Comparison of ENCODE assay signal across 8 mouse cellular contexts in genomic region chr13:52582506-52582877, GRCm38 (mm10). TPM values are rescaled to one million over a fixed set of nuclear protein-coding genes. Genes with fewer than 3 reads are reported as not detected.
DNase-seq lines count a peak whose midpoint lies in the region; ATAC-seq and TF ChIP-seq lines count a peak whose summit lies in the region.

No protein-coding gene starts in this region.

- no peak for TF ChIP-seq POLR2A in olfactory bulb, adult 2 months (IDR thresholded peaks at IDR 0.05; ENCODE audit: insufficient read depth, low read depth, low read length)

- peak overlapping the region; percentile 80 for H3K27ac ChIP-seq in lung, embryonic 16.5 days (ENCODE audit: low read length)
- H3K27ac ChIP-seq in forebrain, embryonic 11.5 days (ENCODE audit: low read depth, low read length), result no peak overlapping the region
- no peak overlapping the region for H3K27ac ChIP-seq in limb, embryonic 15.5 days
- no peak overlapping the region for H3K27ac ChIP-seq in olfactory bulb, adult 2 months (ENCODE audit: insufficient read depth, low read depth, low read length)

- 14% methylated on average over 9 of the region's 9 CpGs for WGBS in lung, embryonic 16.5 days
- WGBS in forebrain, embryonic 11.5 days, result 26% methylated on average over 9 of the region's 9 CpGs
- WGBS in limb, embryonic 15.5 days, result 18% methylated on average over 9 of the region's 9 CpGs
- 35% methylated on average over 9 of the region's 9 CpGs for WGBS in olfactory bulb, adult 2 months

- TF ChIP-seq CTCF in olfactory bulb, adult 2 months (IDR thresholded peaks at IDR 0.05; ENCODE audit: insufficient read depth, low read depth, low read length), result no peak

- H3K9ac ChIP-seq in lung, embryonic 16.5 days (ENCODE audit: low read length), result peak overlapping the region; percentile 78
- no peak overlapping the region for H3K9ac ChIP-seq in forebrain, embryonic 11.5 days (ENCODE audit: low read length)
- H3K9ac ChIP-seq in limb, embryonic 15.5 days, result no peak overlapping the region

- H3K9me3 ChIP-seq in lung, embryonic 16.5 days (ENCODE audit: control insufficient read depth, low read length), result no peaks in the 10 kb centered on the region
- no peaks in the 10 kb centered on the region for H3K9me3 ChIP-seq in forebrain, embryonic 11.5 days (ENCODE audit: control insufficient read depth, low read length)
- H3K9me3 ChIP-seq in limb, embryonic 15.5 days, result no peaks in the 10 kb centered on the region

- DNase-seq in lung, postnatal 36 days, result no peak
- no peak for DNase-seq in forebrain, embryonic 11.5 days (ENCODE audit: low spot score)
- no peak for DNase-seq in cerebellum, adult 9-11 months
- DNase-seq in cerebellum, adult 11-12 months, result no peak
- no peak for DNase-seq in left cerebral cortex, postnatal 36 days (ENCODE audit: low spot score in 2 of 2)

- peak overlapping the region; percentile 73 for H3K4me3 ChIP-seq in lung, embryonic 16.5 days (ENCODE audit: low read length)
- peak overlapping the region; percentile 55 for H3K4me3 ChIP-seq in forebrain, embryonic 11.5 days (ENCODE audit: low read depth, low read length)
- peak overlapping the region; percentile 59 for H3K4me3 ChIP-seq in limb, embryonic 15.5 days
- peak overlapping the region; percentile 48; the same call in 1 of the 2 replicates for H3K4me3 ChIP-seq in olfactory bulb, adult 2 months (ENCODE audit: insufficient read depth, low read depth, low read length)

- H3K27me3 ChIP-seq in lung, embryonic 16.5 days (ENCODE audit: control insufficient read depth, insufficient read depth, low read depth, low read length), result no peaks in the 10 kb centered on the region
- H3K27me3 ChIP-seq in forebrain, embryonic 11.5 days (ENCODE audit: control insufficient read depth, insufficient read depth, low read length), result peaks cover 13% of the 10 kb centered on the region
- H3K27me3 ChIP-seq in limb, embryonic 15.5 days, result peaks cover 12% of the 10 kb centered on the region

- intact Hi-C loops in left cerebral cortex, postnatal 36 days (cut with DNase I), result no loop called here

- ATAC-seq in lung, embryonic 16.5 days (ENCODE audit: low read depth), result peak; percentile 39
- no peak for ATAC-seq in forebrain, embryonic 11.5 days (replicated peaks; ENCODE audit: low FRiP score)
- no peak for ATAC-seq in limb, embryonic 15.5 days (ENCODE audit: insufficient number of reproducible peaks, low FRiP score, low TSS enrichment, low read depth)

- 0 out of 2 replicates have a peak, but pooled peaks cover 6% of the 10 kb centered on the region for H3K4me1 ChIP-seq in lung, embryonic 16.5 days (replicated peaks; ENCODE audit: control insufficient read depth, insufficient read depth, low read length)
- no peaks in the 10 kb centered on the region for H3K4me1 ChIP-seq in forebrain, embryonic 11.5 days (replicated peaks; ENCODE audit: control insufficient read depth, insufficient read depth, low read length)
- 0 out of 2 replicates have a peak, but pooled peaks cover 5% of the 10 kb centered on the region for H3K4me1 ChIP-seq in limb, embryonic 15.5 days
- peaks cover 9% of the 10 kb centered on the region; the same call in 1 of the 2 replicates for H3K4me1 ChIP-seq in olfactory bulb, adult 2 months (ENCODE audit: control insufficient read depth, insufficient read depth, low read length)

- H3K4me2 ChIP-seq in lung, embryonic 16.5 days (ENCODE audit: low read depth, low read length), result peak overlapping the region; percentile 90
- H3K4me2 ChIP-seq in forebrain, embryonic 11.5 days (ENCODE audit: low read depth, low read length, severe bottlenecking), result peak overlapping the region; percentile 94; the same call in 1 of the 2 replicates
- H3K4me2 ChIP-seq in limb, embryonic 15.5 days, result peak overlapping the region; percentile 94

- H3K36me3 ChIP-seq in lung, embryonic 16.5 days (ENCODE audit: control insufficient read depth, insufficient read depth, low read length), result no peaks in the 10 kb centered on the region
- H3K36me3 ChIP-seq in forebrain, embryonic 11.5 days (ENCODE audit: control insufficient read depth, insufficient read depth, low read length), result no peaks in the 10 kb centered on the region
- H3K36me3 ChIP-seq in limb, embryonic 15.5 days, result no peaks in the 10 kb centered on the region

RNA-seq across cellular contexts. Expression of gene Syk, which starts 0.5 kb away (rescaled TPM):
- 5.0 and 5.3 TPM in 2 replicates for polyA plus RNA-seq in lung, embryonic 16.5 days (2015; fragmentation: Nextera tagmentation; extraction: Ambion mirVana)
- 2.2 and 2.3 TPM in 2 replicates for polyA plus RNA-seq in forebrain, embryonic 11.5 days (2014; fragmentation: Nextera tagmentation; extraction: Ambion mirVana)
- polyA plus RNA-seq in limb, embryonic 15.5 days (2015; fragmentation: Nextera tagmentation; extraction: Ambion mirVana), result 2.9 and 3.7 TPM in 2 replicates
- not detected in 2 replicates for polyA plus RNA-seq in olfactory bulb, adult 2 months (2012; ENCODE audit: insufficient read depth, insufficient read length, low replicate concordance, missing spikeins)
- total RNA-seq in left cerebral cortex, postnatal 36 days (2021), result 1 to 10 TPM; 3.5 to 3.6 TPM

RNA-seq across cellular contexts. Expression of gene Diras2, which starts 51.4 kb away (rescaled TPM):
- polyA plus RNA-seq in lung, embryonic 16.5 days (2015; fragmentation: Nextera tagmentation; extraction: Ambion mirVana), result 0.20 and 0.35 TPM in 2 replicates
- polyA plus RNA-seq in forebrain, embryonic 11.5 days (2014; fragmentation: Nextera tagmentation; extraction: Ambion mirVana), result 0.05 TPM in 2 replicates
- 0.10 and 0.12 TPM in 2 replicates for polyA plus RNA-seq in limb, embryonic 15.5 days (2015; fragmentation: Nextera tagmentation; extraction: Ambion mirVana)
- not detected in 2 replicates for polyA plus RNA-seq in olfactory bulb, adult 2 months (2012; ENCODE audit: insufficient read depth, insufficient read length, low replicate concordance, missing spikeins)
- 100 to 1,000 TPM; 158 to 220 TPM for total RNA-seq in left cerebral cortex, postnatal 36 days (2021)
